Mouse (Mus musculus): Measurements from ENCODE around the gene Dagla. TPM values are rescaled to one million over a fixed set of nuclear protein-coding genes. Genes with fewer than 3 reads are reported as not detected.
A peak's percentile ranks its signal among the peaks of the same experiment; 100 is the strongest.

The Dagla gene
- total RNA-seq, 1 experiment from 2014 or later = not detected

- ATAC-seq (replicated peaks in 1 of 2; ENCODE audit: insufficient read depth in 1 of 2, low FRiP score in 2 of 2, low TSS enrichment in 1 of 2, low read depth in 1 of 2, poor library complexity in 2 of 2, severe bottlenecking in 2 of 2) = no peak
These were observed 73.7 kb downstream of the Dagla start for GRCm38 (mm10) chr19:10231016-10231415.

- no peak for ATAC-seq (replicated peaks in 1 of 2; ENCODE audit: insufficient read depth in 1 of 2, low FRiP score in 2 of 2, low TSS enrichment in 1 of 2, low read depth in 1 of 2, poor library complexity in 2 of 2, severe bottlenecking in 2 of 2)
These were observed 78.9 kb downstream of the Dagla start for GRCm38 (mm10) chr19:10225767-10226166.

- ATAC-seq (replicated peaks in 1 of 2; ENCODE audit: insufficient read depth in 1 of 2, low FRiP score in 2 of 2, low TSS enrichment in 1 of 2, low read depth in 1 of 2, poor library complexity in 2 of 2, severe bottlenecking in 2 of 2) = no peak
These were observed 79.8 kb downstream of the Dagla start for GRCm38 (mm10) chr19:10224637-10225453.

GRCm38 (mm10) chr19:10223561-10223960 is 81.1 kb downstream of the Dagla start:
- ATAC-seq (replicated peaks in 1 of 2; ENCODE audit: insufficient read depth in 1 of 2, low FRiP score in 2 of 2, low TSS enrichment in 1 of 2, low read depth in 1 of 2, poor library complexity in 2 of 2, severe bottlenecking in 2 of 2) = no peak

GRCm38 (mm10) chr19:10222656-10223055 is 82.0 kb downstream of the Dagla start:
- ATAC-seq (replicated peaks in 1 of 2; ENCODE audit: insufficient read depth in 1 of 2, low FRiP score in 2 of 2, low TSS enrichment in 1 of 2, low read depth in 1 of 2, poor library complexity in 2 of 2, severe bottlenecking in 2 of 2) = no peak

GRCm38 (mm10) chr19:10221585-10221984 is 83.1 kb downstream of the Dagla start:
- no peak for ATAC-seq (replicated peaks in 1 of 2; ENCODE audit: insufficient read depth in 1 of 2, low FRiP score in 2 of 2, low TSS enrichment in 1 of 2, low read depth in 1 of 2, poor library complexity in 2 of 2, severe bottlenecking in 2 of 2)

- no peak for ATAC-seq (replicated peaks in 1 of 2; ENCODE audit: insufficient read depth in 1 of 2, low FRiP score in 2 of 2, low TSS enrichment in 1 of 2, low read depth in 1 of 2, poor library complexity in 2 of 2, severe bottlenecking in 2 of 2)
These were observed 85.1 kb downstream of the Dagla start for GRCm38 (mm10) chr19:10219593-10219992.

- no peak; a peak in 1 of 4 replicates for ATAC-seq (replicated peaks in 1 of 2; ENCODE audit: insufficient read depth in 1 of 2, low FRiP score in 2 of 2, low TSS enrichment in 1 of 2, low read depth in 1 of 2, poor library complexity in 2 of 2, severe bottlenecking in 2 of 2)
These were observed 85.6 kb downstream of the Dagla start for GRCm38 (mm10) chr19:10219108-10219507.

GRCm38 (mm10) chr19:10216101-10216500 is 88.6 kb downstream of the Dagla start:
- no peak for ATAC-seq (replicated peaks in 1 of 2; ENCODE audit: insufficient read depth in 1 of 2, low FRiP score in 2 of 2, low TSS enrichment in 1 of 2, low read depth in 1 of 2, poor library complexity in 2 of 2, severe bottlenecking in 2 of 2)

- no peak for ATAC-seq (replicated peaks in 1 of 2; ENCODE audit: insufficient read depth in 1 of 2, low FRiP score in 2 of 2, low TSS enrichment in 1 of 2, low read depth in 1 of 2, poor library complexity in 2 of 2, severe bottlenecking in 2 of 2)
These were observed 90.7 kb downstream of the Dagla start for GRCm38 (mm10) chr19:10213796-10214471.

- no peak for ATAC-seq (replicated peaks in 1 of 2; ENCODE audit: insufficient read depth in 1 of 2, low FRiP score in 2 of 2, low TSS enrichment in 1 of 2, low read depth in 1 of 2, poor library complexity in 2 of 2, severe bottlenecking in 2 of 2)
These were observed 93.8 kb downstream of the Dagla start for GRCm38 (mm10) chr19:10210885-10211284.

- no peak for ATAC-seq (replicated peaks in 1 of 2; ENCODE audit: insufficient read depth in 1 of 2, low FRiP score in 2 of 2, low TSS enrichment in 1 of 2, low read depth in 1 of 2, poor library complexity in 2 of 2, severe bottlenecking in 2 of 2)
These were observed 95.8 kb downstream of the Dagla start for GRCm38 (mm10) chr19:10208851-10209250.

- no peak for ATAC-seq (replicated peaks in 1 of 2; ENCODE audit: insufficient read depth in 1 of 2, low FRiP score in 2 of 2, low TSS enrichment in 1 of 2, low read depth in 1 of 2, poor library complexity in 2 of 2, severe bottlenecking in 2 of 2)
These were observed 99.6 kb downstream of the Dagla start for GRCm38 (mm10) chr19:10205051-10205450.

GRCm38 (mm10) chr19:10204616-10205001 is 100.1 kb downstream of the Dagla start:
- ATAC-seq (replicated peaks in 1 of 2; ENCODE audit: insufficient read depth in 1 of 2, low FRiP score in 2 of 2, low TSS enrichment in 1 of 2, low read depth in 1 of 2, poor library complexity in 2 of 2, severe bottlenecking in 2 of 2) = peak; percentile 63 to 66; a peak in 3 of 4 replicates

- peak; percentile 90 to 96 for ATAC-seq (replicated peaks in 1 of 2; ENCODE audit: insufficient read depth in 1 of 2, low FRiP score in 2 of 2, low TSS enrichment in 1 of 2, low read depth in 1 of 2, poor library complexity in 2 of 2, severe bottlenecking in 2 of 2)
These were observed 100.6 kb downstream of the Dagla start, which contains the start of the genes Tmem258 and Fen1 for GRCm38 (mm10) chr19:10203848-10204615. Gene Tmem258 (plus strand): TSS chr19:10204014. Gene Fen1 (minus strand): TSS chr19:10204169.

GRCm38 (mm10) chr19:10203146-10203847 is 101.4 kb downstream of the Dagla start:
- ATAC-seq (replicated peaks in 1 of 2; ENCODE audit: insufficient read depth in 1 of 2, low FRiP score in 2 of 2, low TSS enrichment in 1 of 2, low read depth in 1 of 2, poor library complexity in 2 of 2, severe bottlenecking in 2 of 2) = peak in 1 of 2 experiments; percentile 2; a peak in 1 of 4 replicates

GRCm38 (mm10) chr19:10198723-10199122 is 106.0 kb downstream of the Dagla start:
- peak; percentile 67 to 70 for ATAC-seq (replicated peaks in 1 of 2; ENCODE audit: insufficient read depth in 1 of 2, low FRiP score in 2 of 2, low TSS enrichment in 1 of 2, low read depth in 1 of 2, poor library complexity in 2 of 2, severe bottlenecking in 2 of 2)

Data from hematopoietic stem cell, adult 5-6 weeks (primary cell).